Mouse (Mus musculus) embryonic fibroblast, embryonic 13.5 days (primary cell): Measurements from ENCODE around the gene Mex3d.

Experiments
- CTCF ChIP-seq: IDR thresholded peaks from 2 replicates; pipeline ENCODE4 v1.5.1; 2011; ENCODE audit warnings: mild to moderate bottlenecking, control low read depth, low read length, moderate library complexity, borderline replicate concordance; ENCODE audit not compliant: insufficient read depth
- POLR2A ChIP-seq: IDR thresholded peaks from 2 replicates; pipeline ENCODE4 v1.6.1; 2011; ENCODE audit warnings: low read depth, mild to moderate bottlenecking, control low read depth, low read length, moderate library complexity

DNA sequence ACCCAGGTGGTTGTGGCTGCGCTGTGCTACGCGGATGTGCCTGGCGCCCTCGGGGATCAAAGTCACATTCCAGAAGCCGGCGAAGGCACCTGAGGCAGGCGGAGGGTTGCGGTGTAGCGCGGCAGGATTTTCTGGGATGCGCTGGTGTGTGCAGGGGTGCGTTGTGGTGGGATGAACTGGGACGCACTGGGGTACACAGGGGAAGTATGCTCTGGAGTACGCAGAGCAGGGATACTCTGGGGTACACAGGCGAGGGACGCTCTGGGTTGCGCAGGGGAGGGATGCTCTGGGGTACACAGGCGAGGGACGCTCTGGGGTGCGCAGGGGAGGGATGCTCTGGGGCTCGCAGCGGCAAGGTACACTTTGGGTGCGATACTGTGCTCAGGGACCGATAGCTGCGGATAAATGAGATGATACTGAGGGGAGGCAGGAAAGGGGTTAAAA lies 45.1 kb downstream of the Mex3d start:
- TF ChIP-seq POLR2A (no peak), CTCF (no peak)
